Mouse (Mus musculus) limb, embryonic 12.5 days (tissue): ENCODE data around the gene B230217C12Rik. TPM values are rescaled to one million over a fixed set of nuclear protein-coding genes. Genes with fewer than 3 reads are reported as not detected.
A peak's percentile ranks its signal among the peaks of the same experiment; 100 is the strongest.

Experiments used
- ATAC-seq: fragments of 200-750 bp; cut with Nextera tagmentation; 2 replicates; pipeline ENCODE4 v1.8.0; 2017; ENCODE audit warnings: low read depth, moderate TSS enrichment; ENCODE audit not compliant: insufficient number of reproducible peaks, insufficient read depth, low FRiP score, low TSS enrichment
- H3K27ac ChIP-seq: fragments of 300-500 bp; sonication (generic); 2 replicates; pipeline ENCODE4 v1.5.1; 2016; ENCODE audit warnings: mild to moderate bottlenecking, moderate library complexity
- H3K27me3 ChIP-seq: fragments of 300-500 bp; sonication (generic); 2 replicates; pipeline ENCODE4 v1.6.1; 2016; ENCODE audit warnings: mild to moderate bottlenecking, moderate library complexity
- H3K36me3 ChIP-seq: fragments of 300-500 bp; sonication (generic); 2 replicates; pipeline ENCODE4 v1.6.1; 2016; ENCODE audit warnings: mild to moderate bottlenecking, moderate library complexity
- H3K4me1 ChIP-seq: fragments of 300-500 bp; sonication (generic); replicated peaks from 2 replicates; pipeline ENCODE4 v1.6.1; 2016
- H3K4me2 ChIP-seq: fragments of 300-500 bp; sonication (generic); 2 replicates; pipeline ENCODE4 v1.6.1; 2016; ENCODE audit warnings: mild to moderate bottlenecking, moderate library complexity
- H3K4me3 ChIP-seq: fragments of 300-500 bp; sonication (generic); replicated peaks from 2 replicates; pipeline ENCODE4 v1.5.1; 2016; ENCODE audit warnings: mild to moderate bottlenecking
- H3K9ac ChIP-seq: fragments of 300-500 bp; sonication (generic); replicated peaks from 2 replicates; pipeline ENCODE4 v1.6.1; 2016; ENCODE audit warnings: mild to moderate bottlenecking, moderate library complexity
- H3K9me3 ChIP-seq: fragments of 300-500 bp; sonication (generic); 2 replicates; pipeline ENCODE4 v1.6.1; 2016; ENCODE audit warnings: mild to moderate bottlenecking, moderate library complexity
- WGBS: fragments of 180-500 bp; shearing (Covaris S2); methylation state at CpG from one replicate; pipeline ENCODE4 v1.1.7; 2016; 5-methylcytosine and 5-hydroxymethylcytosine counted together
- polyA plus RNA-seq: library from polyadenylated mRNA; unstranded; fragments of >200 nt; fragmentation: Nextera tagmentation; extraction: Ambion mirVana; gene quantifications from 2 replicates; pipeline ENCODE4 v1.2.1, GENCODE M21; 2016

Gene B230217C12Rik
- polyA plus RNA-seq: 11.8 and 13.2 TPM in 2 replicates

DNA sequence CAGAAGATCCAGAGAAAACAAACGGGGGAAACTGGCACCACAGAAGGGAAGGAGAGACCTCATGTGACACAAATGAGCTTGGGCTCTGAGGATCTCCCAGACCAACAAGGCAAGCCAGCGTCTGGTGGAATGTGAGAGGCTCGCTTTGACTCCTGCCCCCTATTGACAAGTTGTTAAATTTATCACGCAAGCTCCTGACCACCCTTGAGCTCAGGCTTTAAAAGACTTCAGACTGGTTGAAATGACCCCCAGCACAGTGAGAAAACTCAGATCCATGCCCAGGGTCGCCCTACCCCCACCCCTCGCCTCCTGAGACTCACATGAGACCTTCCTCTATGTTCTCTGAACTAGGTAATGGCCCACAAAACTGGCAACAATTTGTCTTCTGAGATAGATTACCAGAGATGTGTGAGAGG, at the start of gene B230217C12Rik:
Gene B230217C12Rik, plus strand, starts transcription at position 242 of the 416 bp plus-strand sequence.
- H3K9ac ChIP-seq: peak within 1 kb of the TSS; percentile 60
- peaks cover 29% of the 10 kb centered on the region for H3K36me3 ChIP-seq
- 1% methylated on average over 6 of the region's 6 CpGs for WGBS
- H3K4me2 ChIP-seq: peak within 1 kb of the TSS; percentile 64
- peak within 1 kb of the TSS; percentile 53 for H3K4me3 ChIP-seq
- no peaks in the 10 kb centered on the region for H3K9me3 ChIP-seq
- peak within 1 kb of the TSS; percentile 92 for H3K27ac ChIP-seq
- 0 out of 2 replicates have a peak, but pooled peaks have one; percentile 47 for ATAC-seq
- no peaks in the 10 kb centered on the region for H3K27me3 ChIP-seq
- peaks cover 12% of the 10 kb centered on the region for H3K4me1 ChIP-seq

DNA sequence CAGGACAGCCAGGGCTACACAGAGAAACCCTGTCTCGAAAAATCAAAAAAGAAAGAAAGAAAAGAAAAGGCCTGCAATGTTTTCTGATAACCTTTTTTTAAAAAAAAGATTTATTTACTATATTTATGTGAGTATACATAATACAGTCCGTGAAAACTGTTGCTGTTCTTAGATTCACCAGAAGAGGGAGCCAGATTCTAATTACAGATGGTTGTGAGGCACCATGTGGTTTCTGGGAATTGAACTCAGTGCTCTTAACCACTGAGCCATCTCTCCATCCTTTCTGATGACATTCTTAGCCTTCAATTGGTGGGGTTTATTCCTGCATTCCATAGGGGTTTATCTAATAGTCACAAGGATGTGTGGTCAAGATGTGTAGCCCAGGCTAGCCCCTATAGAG, 47.4 kb upstream of the B230217C12Rik start:
- H3K36me3 ChIP-seq: no peaks in the 10 kb centered on the region
- H3K4me1 ChIP-seq: no peaks in the 10 kb centered on the region; the same call in 1 of the 2 replicates
- no peaks in the 10 kb centered on the region for H3K27me3 ChIP-seq
- H3K27ac ChIP-seq: no peak overlapping the region
- H3K4me3 ChIP-seq: no peak overlapping the region
- ATAC-seq: no peak
- no peak overlapping the region for H3K9ac ChIP-seq
- H3K9me3 ChIP-seq: no peaks in the 10 kb centered on the region
- 8% methylated on average over 2 of the region's 2 CpGs for WGBS
- no peak overlapping the region for H3K4me2 ChIP-seq

DNA sequence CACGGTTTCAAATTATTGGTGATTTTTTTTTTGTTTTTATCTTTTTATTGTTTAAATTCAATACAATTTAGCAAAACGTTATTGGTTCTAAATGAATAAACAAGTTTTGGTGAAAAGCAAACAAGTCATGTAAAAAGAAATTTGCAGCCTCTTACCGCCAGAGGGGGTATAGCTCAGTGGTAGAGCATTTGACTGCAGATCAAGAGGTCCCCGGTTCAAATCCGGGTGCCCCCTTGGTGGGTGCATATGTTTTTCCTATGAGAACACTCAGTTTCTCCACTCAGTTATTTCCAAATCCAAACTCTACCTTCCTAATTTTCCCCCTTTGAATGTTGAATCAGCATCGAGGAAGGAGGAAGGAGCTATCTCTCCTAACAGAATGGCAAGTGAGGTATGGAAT, 43.7 kb upstream of the B230217C12Rik start:
- no peaks in the 10 kb centered on the region for H3K27me3 ChIP-seq
- H3K27ac ChIP-seq: no peak overlapping the region
- peaks cover 11% of the 10 kb centered on the region for H3K4me1 ChIP-seq
- no peak overlapping the region for H3K4me3 ChIP-seq
- H3K9me3 ChIP-seq: no peaks in the 10 kb centered on the region
- no peak overlapping the region for H3K4me2 ChIP-seq
- H3K9ac ChIP-seq: no peak overlapping the region
- 2% methylated on average over 6 of the region's 6 CpGs for WGBS
- no peaks in the 10 kb centered on the region for H3K36me3 ChIP-seq
- no peak for ATAC-seq

DNA sequence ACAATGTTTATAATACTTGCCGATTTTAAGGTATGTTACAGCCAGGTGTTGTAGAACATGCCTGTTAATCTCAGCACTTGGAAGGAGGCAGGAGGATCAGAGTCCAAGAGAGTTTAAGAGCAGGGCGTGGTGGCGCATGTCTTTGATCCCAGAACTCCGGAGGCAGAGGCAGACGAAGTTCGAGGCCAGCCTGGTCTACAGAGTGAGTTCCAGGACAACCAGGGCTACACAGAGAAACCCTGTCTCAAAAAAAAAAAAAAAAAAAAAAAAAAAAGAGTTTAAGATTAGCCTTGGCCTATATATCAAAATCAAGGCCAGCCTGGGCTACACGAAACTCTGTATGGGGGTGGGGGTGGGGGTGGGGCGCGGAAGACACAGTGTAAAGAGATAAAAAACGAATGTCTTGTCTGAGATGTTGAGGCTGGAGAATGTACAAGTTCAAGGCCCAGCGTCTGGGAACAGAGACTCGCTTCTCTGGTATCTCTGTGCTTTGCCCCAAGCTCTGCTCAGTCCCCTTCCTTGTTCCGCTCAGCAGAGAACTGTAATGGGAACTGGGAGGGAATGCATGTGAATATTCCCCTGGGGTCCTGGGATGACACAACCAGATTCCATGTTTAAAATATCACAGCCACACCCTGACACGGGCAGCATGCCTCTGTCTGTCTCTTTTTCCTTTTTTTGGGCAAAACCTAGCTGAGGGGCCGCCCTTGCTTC, 43.1 kb upstream of the B230217C12Rik start:
- Histone ChIP-seq H3K27ac (no peak overlapping the region), H3K27me3 (no peaks in the 10 kb centered on the region), H3K9ac (no peak overlapping the region), H3K36me3 (no peaks in the 10 kb centered on the region), H3K4me3 (no peak overlapping the region), H3K9me3 (no peaks in the 10 kb centered on the region), H3K4me2 (peak overlapping the region; percentile 79; the same call in 1 of the 2 replicates), H3K4me1 (peaks cover 18% of the 10 kb centered on the region)
- WGBS: 62% methylated on average over 15 of the region's 15 CpGs
- no peak for ATAC-seq

DNA sequence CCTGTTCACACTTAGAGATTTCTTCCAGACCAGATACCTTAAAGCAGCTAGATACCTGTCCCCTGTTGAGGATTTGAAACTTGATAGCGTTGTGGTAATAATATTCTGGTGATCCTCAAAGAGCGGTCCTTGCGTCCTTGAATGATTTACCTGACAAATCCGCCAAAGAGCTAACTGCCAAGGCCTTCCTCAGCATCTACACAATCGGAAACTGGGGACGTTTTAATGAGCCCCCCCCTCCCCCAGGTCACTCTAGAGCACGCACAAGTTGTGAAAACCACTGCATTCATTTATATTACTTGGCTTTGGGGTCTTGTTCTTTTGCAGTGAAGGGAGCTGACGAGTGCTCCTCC, 42.5 kb upstream of the B230217C12Rik start:
- WGBS: 35% methylated on average over 8 of the region's 8 CpGs
- Histone ChIP-seq H3K9me3 (no peaks in the 10 kb centered on the region), H3K27me3 (no peaks in the 10 kb centered on the region), H3K4me3 (peak overlapping the region; percentile 66), H3K9ac (no peak overlapping the region), H3K27ac (no peak overlapping the region), H3K4me2 (peak overlapping the region; percentile 79), H3K4me1 (peaks cover 20% of the 10 kb centered on the region), H3K36me3 (no peaks in the 10 kb centered on the region)
- no peak for ATAC-seq

DNA sequence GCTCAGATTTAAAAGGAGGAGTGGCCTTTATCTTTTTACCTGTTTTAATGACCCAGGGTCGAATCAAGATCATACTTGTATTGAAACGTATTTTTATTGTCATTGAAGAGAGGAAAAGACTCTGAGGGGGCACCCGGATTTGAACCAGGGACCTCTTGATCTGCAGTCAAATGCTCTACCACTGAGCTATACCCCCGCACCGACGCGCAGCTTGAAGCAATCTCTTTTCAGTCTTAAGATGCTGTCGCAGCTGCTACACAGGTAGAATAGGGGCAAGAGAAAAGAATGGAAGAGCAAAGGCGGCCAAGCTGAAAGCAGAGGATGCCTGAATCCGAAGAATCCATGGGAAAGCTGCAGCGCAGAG, 41.8 kb upstream of the B230217C12Rik start, which contains the start of gene Lasp1:
Gene Lasp1, plus strand, starts transcription at position 219 of the 364 bp plus-strand sequence.
- ATAC-seq: peak; percentile 43; the same call in 1 of the 2 replicates
- peak within 1 kb of the TSS; percentile 79 for H3K4me2 ChIP-seq
- peak within 1 kb of the TSS; percentile 98 for H3K27ac ChIP-seq
- under 1% methylated on average over 11 of the region's 11 CpGs for WGBS
- no peaks in the 10 kb centered on the region for H3K27me3 ChIP-seq
- peaks cover 22% of the 10 kb centered on the region for H3K4me1 ChIP-seq
- no peaks in the 10 kb centered on the region for H3K9me3 ChIP-seq
- peak within 1 kb of the TSS; percentile 83 for H3K9ac ChIP-seq
- H3K4me3 ChIP-seq: peak within 1 kb of the TSS; percentile 66
- no peaks in the 10 kb centered on the region for H3K36me3 ChIP-seq

DNA sequence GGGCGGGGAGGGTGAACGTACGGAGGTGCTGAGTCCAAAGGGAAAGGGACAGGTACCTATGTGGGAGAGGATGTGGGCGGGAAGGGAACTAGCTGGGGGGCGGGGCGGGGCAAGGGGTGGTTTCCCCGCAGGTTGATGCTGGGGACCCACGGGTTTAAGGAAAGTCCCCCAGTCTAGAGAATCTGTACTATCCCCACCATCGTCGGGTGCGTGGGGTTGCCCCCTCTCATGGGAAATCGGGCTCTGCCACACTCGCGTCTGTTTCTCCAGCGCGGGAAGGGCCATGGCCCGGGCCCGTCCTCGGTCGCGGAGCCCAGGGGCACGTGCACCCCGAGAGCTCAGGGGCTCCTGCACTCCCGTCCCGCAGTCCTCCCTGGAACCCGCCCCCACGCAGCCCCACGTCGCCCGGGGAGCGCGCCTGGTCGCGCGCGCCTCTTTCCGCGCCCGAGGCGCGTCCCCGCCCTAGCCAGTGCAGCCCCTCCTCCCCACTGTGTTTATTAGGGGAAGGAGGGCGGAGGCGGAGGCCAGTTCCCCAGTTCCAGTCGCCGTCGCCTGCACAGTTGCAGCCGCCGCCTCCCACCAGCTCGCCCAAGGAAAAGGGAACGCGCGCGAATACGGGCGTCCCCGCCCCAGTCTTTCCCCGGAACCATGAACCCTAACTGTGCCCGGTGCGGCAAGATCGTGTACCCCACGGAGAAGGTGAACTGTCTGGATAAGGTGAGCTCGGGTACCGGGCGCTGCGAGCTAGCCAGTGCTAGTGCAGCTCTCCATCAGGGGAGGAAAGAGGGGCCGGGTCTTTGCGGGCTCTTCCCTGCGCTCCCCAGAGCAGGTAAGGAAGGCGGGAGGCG, 41.2 kb upstream of the B230217C12Rik start:
- H3K4me3 ChIP-seq: peak overlapping the region; percentile 66
- no peaks in the 10 kb centered on the region for H3K27me3 ChIP-seq
- H3K4me2 ChIP-seq: peak overlapping the region; percentile 79
- H3K9me3 ChIP-seq: no peaks in the 10 kb centered on the region
- ATAC-seq: peak; percentile 70
- H3K36me3 ChIP-seq: no peaks in the 10 kb centered on the region
- peak overlapping the region; percentile 98 for H3K27ac ChIP-seq
- peak overlapping the region; percentile 83 for H3K9ac ChIP-seq
- WGBS: under 1% methylated on average over 71 of the region's 71 CpGs
- H3K4me1 ChIP-seq: peaks cover 28% of the 10 kb centered on the region

DNA sequence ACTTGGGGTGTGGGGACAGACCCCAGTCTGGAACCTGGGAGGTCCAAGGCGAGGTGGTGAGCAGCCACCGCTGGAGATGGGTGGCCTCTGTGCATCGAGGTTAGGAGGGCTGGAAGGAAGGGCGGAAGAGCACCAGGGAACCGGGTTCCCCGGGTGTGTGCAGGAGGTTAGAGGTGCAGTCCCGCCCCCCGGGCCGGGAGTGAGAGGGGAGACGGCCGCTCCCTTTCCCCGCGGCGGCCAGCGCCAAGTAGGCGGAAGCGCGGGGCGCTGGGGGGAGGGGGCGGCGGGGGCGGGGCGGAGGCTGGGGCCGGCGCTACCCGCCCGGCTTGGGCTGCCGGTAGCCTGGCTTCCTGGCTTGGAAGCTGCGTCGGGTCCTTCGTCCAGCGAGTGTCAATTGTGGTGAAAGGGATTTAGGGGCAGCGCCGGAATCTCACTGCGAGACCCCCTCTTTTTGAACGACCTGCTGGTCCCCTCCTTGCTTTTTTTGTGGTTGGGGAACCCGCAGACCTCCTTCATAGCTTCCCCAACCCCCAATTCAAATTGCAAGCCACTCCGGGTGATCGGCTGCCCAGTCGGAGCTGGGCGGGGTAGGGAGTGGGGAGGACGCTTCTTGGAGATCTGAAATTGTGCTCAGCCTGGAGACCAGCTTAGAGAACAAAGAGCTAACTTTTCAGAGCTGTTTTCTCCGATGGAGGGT, 40.4 kb upstream of the B230217C12Rik start:
- peak overlapping the region; percentile 66 for H3K4me3 ChIP-seq
- no peaks in the 10 kb centered on the region for H3K27me3 ChIP-seq
- WGBS: under 1% methylated on average over 33 of the region's 43 CpGs
- no peaks in the 10 kb centered on the region for H3K36me3 ChIP-seq
- H3K4me1 ChIP-seq: peaks cover 36% of the 10 kb centered on the region
- ATAC-seq: peak; percentile 44; the same call in 1 of the 2 replicates
- H3K27ac ChIP-seq: peak overlapping the region; percentile 98
- no peaks in the 10 kb centered on the region for H3K9me3 ChIP-seq
- H3K4me2 ChIP-seq: peak overlapping the region; percentile 79
- peak overlapping the region; percentile 83 for H3K9ac ChIP-seq

DNA sequence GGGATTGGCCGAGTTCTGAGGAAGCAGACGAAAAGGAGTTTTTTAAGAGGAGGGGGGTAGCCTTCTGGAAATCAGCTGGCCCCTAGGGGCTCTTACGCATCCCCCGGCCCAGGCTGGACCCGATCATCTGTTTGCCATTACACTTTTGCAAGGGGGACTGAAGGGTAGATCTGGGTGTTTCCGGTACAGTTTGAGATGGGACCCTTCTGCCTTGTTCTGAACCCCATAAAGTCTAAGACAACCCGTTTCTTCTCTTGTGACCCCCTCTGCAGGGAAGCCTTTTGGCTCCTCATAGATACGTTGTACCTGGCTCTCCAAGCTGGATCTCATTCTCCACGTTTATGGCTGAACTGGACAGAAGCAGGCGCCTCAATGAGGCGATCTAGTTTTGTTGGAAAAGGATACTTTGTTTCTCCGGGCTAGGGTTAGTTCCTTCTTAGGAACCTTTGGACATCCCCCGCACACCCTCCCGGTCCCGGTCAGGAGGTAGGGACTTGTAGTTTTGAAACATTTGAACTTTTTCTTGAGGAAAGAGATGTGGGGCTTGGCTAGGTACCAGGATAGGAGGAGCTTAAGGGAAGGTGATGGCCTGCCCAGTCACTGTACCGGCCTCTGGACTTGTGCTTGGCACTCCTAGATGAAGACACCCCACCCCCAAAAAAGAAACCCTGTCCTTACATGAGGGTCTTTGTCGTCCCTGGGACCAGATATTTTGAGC, 39.7 kb upstream of the B230217C12Rik start:
- H3K4me1 ChIP-seq: peaks cover 43% of the 10 kb centered on the region
- no peaks in the 10 kb centered on the region for H3K9me3 ChIP-seq
- H3K4me3 ChIP-seq: peak overlapping the region; percentile 66
- H3K9ac ChIP-seq: peak overlapping the region; percentile 83
- no peaks in the 10 kb centered on the region for H3K27me3 ChIP-seq
- H3K27ac ChIP-seq: peak overlapping the region; percentile 98
- peak overlapping the region; percentile 79 for H3K4me2 ChIP-seq
- 4% methylated on average over 17 of the region's 17 CpGs for WGBS
- H3K36me3 ChIP-seq: no peaks in the 10 kb centered on the region
- no peak for ATAC-seq

DNA sequence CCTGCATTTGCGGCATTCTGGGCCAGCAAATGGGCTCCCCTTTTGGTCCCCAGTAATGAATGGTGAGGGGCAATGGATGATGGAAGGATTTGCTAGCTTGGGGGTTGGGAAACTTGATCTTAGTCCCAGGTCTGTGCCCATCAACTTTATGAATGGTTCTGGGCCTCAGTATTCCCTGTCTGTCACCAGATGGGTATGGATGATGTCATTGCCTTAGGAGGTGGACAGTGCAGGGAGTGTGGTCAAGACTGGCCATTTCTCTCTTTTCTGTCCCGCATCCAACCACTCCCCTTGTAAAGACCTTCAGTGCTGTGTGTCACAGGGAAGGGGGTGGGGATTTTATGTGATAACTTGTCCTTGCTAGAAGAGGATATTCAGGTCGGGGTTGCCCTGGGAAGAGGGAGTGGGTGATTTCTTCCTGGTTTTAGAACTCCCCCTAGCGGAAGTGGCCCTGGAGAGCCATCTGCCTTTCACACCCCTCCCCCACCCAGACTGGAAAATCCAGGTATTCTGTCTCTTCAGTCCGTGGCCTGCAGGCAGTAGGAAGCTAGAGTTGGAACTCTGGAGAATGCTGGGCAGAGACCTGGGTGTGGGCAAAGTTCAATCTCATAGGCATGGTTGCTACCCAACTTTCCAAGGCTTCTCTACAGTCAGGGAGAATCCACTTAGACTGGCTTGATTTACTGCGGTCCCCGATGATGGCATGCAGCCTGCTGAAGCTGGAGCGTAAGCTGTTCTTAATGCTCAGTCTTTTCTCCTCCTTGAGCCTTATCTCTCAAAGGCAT, 39.0 kb upstream of the B230217C12Rik start:
- H3K4me3 ChIP-seq: peak overlapping the region; percentile 66
- 23% methylated on average over 8 of the region's 8 CpGs for WGBS
- H3K36me3 ChIP-seq: 0 out of 2 replicates have a peak, but pooled peaks cover under 1% of the 10 kb centered on the region
- no peaks in the 10 kb centered on the region for H3K27me3 ChIP-seq
- H3K9ac ChIP-seq: peak overlapping the region; percentile 83
- no peaks in the 10 kb centered on the region for H3K9me3 ChIP-seq
- peak overlapping the region; percentile 98 for H3K27ac ChIP-seq
- peak overlapping the region; percentile 79 for H3K4me2 ChIP-seq
- H3K4me1 ChIP-seq: peaks cover 51% of the 10 kb centered on the region
- ATAC-seq: no peak
